Mouse (Mus musculus): Measurements from ENCODE around the gene Cldn10.

Cldn10 gene

GRCm38 (mm10) chr14:118864905-118865304 lies 77.2 kb downstream of the Cldn10 start:
- no peak for DNase-seq (ENCODE audit: low read depth)

DNA sequence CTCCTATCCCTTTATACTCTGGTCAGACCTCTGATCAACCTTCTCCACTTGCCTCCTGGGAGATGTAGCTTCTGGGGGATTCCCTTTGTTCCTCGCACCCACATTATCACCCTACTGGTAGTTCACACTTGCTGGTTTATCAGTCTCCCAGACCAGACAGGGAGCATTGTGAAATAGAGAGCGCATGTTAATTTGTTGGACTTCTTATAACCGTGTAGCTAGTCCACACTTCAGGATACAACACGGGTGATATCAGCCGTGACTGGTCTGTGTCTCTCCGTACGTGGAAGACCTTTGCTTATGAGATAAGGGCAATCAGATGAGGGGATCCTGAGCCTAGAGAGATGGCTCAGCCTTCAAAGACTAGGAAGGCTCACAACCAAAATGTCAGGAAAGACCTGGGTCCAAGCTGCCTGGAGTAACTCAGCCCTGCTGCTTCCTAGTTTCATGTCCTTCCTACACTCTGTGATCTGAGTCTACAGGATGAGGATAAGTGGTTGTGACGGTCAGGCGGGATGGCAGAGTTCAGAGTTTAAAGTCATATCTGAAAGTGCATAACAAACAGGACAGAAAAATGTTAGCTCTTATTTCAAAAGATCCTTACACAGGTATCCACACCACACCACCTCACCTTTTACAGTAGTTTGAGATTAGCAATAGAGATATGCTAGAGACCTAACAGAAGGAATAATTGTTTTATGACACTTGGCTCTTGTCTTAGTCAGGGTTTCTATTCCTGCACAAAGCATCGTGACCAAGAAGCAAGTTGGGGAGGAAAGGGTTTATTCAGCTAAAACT lies 78.5 kb downstream of the Cldn10 start:
- no peak for DNase-seq (ENCODE audit: low read depth)

DNA sequence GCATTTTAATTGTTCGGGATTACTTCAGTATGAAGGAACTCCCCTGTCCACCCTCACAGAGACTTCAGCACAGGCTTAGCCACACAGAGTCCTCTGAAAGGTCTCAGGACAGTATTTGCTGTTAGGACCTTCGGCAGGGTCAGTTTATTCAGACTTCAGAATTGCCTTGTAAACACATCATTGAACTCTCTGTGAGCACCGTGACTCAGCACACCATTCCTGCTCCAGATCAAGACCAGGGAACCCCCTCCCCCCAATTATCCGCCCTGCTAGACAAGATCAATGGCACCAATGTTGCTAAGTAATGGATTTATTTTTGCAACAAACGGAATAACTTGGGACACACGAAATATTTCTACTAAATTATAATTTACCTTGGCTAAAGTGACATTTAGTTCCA lies 79.7 kb downstream of the Cldn10 start:
- DNase-seq (ENCODE audit: low read depth) = no peak

DNA sequence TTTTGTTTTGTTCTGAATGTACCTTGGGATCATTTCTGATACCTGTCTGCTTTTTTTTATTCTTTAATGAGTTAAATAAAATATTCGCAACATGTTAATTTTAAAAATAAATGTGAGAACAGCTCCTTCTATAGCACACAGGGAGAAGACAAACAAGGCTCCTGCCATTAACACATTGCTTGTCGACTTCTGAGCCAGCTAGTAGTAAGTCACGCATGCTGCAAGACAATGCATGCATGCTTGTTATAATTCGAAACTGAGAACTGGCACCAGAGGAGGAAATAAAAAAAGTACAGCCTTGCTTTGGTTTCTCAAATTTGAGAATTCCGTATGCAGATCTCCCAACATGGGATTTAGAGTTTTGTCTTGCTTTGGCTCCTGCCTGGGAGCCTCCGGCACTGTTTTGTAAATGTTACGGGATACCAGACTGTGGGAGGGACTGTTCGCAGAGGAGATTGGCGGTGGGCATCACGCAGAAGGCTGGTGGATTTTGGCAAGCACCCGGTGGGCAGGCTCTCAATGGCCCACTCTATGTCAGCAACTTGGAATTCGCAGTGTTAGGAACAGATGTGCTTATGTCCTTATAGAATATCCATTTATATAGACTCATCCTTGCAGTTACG lies 80.5 kb downstream of the Cldn10 start:
- DNase-seq (ENCODE audit: low read depth) = no peak

GRCm38 (mm10) chr14:118869712-118870111 lies 82.0 kb downstream of the Cldn10 start:
- DNase-seq (ENCODE audit: low read depth) = peak; percentile 16

DNA sequence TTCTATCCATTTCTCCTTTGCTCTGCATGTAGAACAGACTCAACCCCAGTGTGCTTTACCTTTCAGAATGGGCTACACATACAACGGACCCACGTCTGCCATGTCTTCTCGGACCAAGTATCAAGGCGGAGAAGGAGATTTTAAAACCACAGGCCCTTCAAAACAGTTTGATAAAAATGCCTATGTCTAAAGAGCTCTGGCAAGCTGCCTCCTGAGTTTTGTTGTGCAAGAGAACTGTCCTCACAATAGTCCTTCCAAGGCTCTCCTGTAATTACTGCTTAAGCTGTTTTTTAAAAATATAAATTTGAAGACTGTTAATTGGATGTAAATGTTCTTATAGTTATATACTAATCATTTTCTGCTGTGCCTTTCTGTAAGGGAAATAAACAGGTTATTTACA lies 86.4 kb downstream of the Cldn10 start:
- no peak for DNase-seq (ENCODE audit: low read depth)

DNA sequence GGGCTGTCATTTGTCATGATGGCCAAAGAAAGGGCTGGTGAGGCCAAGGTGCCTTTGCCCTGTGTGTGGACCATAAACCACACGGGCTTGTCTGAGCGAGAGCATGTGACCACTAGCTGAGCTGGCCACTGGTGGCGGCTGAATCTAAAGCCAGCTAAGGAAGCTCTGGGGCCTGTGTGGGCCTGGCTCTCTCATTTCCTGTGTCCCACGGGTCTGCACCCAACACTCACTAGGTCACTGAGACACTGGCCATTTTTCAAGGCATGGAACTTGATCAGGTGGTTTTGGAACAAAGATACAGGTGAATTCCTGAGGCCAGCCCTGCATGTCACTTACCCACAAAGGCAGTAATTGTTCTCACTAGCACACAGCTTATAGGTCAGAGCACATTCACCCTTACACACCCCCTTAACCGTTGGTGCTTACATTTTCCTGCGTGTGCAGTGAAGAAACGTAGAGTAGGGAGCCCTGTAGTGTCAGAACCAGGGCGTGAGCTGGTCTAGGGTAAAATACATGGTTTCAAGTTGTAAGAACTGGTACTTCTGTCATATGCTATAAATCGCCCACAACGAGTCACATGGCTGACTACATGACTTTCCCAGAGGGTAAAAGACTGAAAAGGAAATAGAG lies 87.2 kb downstream of the Cldn10 start:
- no peak for DNase-seq (ENCODE audit: low read depth)

GRCm38 (mm10) chr14:118878346-118878910 lies 90.7 kb downstream of the Cldn10 start:
- no peak for DNase-seq (ENCODE audit: low read depth)

DNA sequence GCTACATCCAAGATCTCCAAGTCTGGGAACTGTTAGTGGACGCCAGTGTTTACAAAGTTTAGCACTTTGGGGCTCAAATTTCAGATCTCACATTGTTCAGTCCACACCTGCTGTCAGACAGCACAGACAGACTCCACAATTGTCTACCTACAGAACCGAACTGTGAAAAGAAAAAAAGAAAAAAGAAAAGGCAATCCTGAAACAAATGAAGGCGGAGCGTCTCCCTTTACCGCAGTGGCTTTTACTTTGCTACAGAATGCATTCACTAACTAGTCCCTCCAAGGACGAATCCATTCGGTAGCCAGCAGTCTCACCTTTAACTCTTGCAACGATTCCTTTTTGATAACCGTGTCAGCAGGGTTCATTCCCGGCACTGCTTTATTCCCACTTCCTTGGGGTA lies 93.0 kb downstream of the Cldn10 start:
- DNase-seq (ENCODE audit: low read depth) = no peak

DNA sequence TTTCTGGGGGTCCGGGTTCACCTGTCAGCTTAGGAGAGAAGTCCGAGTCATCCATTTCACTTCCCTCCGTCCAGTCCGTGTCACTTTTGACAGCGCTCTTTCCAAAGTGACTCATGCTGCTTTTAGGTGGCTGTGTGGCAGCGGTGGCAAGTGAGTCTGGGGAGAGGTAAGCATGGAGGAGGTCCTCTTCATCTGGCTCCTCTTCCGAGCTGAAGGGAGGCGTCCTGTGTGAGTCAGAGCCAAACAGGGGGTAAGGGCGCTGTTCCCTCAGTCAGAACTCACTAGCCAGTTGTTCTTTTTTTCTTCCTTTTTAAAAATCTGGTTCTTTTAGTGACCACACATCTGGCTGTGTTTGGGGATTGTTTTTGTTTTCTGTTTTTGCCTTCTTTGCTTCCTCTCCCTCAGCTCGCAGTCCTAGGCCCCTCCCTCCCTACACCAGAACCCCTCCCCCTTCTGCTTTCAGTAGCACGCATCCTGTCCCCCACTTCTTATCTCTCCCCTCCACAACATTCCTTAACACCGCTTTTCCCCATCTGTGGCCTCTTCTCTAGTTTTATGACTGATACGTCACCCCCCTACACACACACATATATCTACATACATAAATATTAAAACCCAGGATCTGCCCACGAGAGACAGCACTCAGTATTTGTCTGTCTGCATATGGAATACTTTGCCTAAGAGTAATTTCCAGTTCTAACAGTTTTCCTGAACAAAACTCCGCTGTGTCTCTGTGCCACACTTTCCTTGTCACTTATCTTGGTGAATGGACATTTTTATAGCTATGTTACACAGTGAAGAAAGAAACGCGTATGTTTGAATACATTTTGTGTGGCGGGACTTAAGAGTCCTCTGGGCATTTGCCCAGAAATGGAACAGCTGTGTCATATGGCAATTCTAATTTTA lies 95.9 kb downstream of the Cldn10 start:
- DNase-seq (ENCODE audit: low read depth) = no peak

GRCm38 (mm10) chr14:118884250-118884556 lies 96.5 kb downstream of the Cldn10 start:
- no peak for DNase-seq (ENCODE audit: low read depth)

- no peak for DNase-seq (ENCODE audit: low read depth)
Measured at GRCm38 (mm10) chr14:118890101-118890500, 102.4 kb downstream of the Cldn10 start.

DNA sequence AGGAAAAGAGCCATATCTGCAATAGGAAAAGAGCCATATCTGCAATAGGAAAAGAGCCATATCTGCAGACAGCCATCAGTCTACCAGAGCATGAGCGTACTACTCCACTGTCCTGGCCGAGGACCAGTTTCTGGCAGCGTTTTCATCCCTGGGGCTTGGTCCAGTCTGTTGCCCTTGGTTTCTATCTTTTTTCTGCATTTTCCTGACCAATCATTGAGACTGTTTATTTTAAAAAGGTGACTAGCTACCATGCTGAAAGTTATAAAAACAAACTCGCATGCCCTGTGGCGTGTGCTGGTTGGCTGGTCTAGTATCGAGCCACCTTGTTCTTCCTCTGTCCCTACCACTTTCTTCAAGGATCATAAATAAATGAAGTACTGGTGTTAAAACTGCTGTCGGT lies 107.5 kb downstream of the Cldn10 start:
- no peak for DNase-seq (ENCODE audit: low read depth)

DNA sequence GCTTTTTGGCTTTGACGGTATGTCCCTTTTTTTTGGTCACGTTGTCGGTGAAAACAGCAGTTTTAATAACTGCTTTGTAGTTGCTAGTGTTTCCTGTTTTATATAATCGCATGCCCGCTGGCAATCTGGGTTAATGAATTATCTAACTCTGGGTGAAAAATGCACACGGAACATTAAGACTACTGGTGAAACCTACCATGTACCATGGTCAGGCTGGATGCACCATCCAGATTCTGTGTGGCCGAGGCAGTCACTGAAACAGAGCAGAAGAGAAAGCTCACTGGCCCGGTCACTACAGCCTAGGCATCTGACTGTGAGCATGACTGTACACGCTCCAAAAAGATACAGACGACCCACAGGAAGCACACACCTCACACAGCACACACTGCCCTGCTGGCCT lies 107.9 kb downstream of the Cldn10 start:
- no peak for DNase-seq (ENCODE audit: low read depth)

DNA sequence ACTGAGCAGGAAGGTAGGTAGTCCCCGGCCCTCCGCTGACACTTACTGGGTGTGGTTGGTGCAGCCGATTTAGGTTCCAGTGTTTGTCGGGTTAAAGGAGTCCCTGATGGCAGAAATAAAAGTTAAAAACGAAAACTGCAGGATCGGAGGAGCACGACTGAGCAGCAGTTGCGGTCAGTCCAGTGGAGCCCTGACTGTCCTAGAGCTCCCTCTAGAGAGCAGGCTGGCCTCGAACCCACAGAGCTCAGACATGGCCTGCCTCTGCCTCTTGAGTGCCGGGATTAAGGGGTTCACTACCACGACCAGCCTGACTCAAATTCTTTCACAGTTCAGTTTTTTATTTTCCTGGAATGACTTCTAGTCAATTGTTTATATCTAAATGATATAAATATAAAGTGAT lies 112.2 kb downstream of the Cldn10 start:
- DNase-seq (ENCODE audit: low read depth) = peak; percentile 28

DNA sequence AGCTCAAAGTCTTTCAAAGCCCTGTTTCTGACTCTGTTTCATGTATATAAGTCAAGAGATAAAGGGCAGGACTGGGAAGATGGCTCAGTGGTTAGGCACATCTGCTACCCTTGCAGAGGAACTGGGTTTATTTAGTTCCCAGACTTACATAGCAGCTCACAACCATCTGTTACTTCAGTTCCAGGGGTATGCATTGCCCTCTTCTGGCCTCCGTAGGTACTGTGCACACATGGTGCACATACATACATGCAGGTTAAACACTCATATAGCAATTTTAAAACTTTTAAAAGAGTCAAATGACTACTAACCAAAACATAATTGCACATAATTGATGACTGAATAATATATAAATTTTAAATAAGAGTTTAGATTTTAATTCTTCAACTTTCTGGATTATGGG lies 113.2 kb downstream of the Cldn10 start:
- DNase-seq (ENCODE audit: low read depth) = no peak

- no peak for DNase-seq (ENCODE audit: low read depth)
Measured at GRCm38 (mm10) chr14:118903397-118903796, 115.7 kb downstream of the Cldn10 start.

GRCm38 (mm10) chr14:118903867-118904562 lies 116.3 kb downstream of the Cldn10 start:
- no peak for DNase-seq (ENCODE audit: low read depth)

DNA sequence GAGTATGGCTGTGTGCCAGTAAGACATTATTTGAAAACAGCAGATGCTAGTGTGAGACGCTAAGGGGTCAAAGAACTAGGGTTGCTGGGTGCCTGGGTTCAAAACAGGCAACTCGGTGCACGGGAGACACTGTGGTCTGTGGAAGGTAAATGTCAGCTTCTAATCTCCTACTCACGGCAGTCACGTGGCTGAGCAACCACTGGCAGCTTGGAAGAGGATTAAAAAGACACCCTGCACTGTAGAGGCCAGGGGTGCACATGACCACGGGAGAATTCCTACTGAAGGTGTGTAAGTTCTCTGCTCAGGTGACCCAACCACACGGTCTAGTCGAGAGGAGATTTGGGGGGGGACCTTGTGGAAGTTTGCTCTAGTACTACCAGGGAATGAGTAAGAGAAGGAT lies 119.9 kb downstream of the Cldn10 start:
- no peak for DNase-seq (ENCODE audit: low read depth)

DNA sequence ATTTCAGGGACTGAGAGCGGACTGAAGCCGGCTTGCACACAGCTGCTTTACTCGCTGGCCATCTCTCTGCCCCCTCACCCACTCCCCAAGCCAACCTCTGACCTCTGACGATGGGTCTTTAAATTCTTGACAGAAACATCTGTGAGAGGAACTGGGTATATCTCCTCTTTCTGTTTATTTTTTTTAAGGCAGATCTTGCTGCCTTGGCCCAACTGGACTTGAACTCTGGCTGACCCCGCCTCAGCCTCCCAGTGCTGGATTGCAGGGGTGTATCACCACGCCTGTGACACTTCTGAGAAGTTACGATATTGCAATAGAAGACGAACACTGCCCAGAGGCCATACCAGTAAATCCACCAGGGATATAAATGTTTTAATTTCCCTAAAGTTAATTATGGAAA lies 122.2 kb downstream of the Cldn10 start:
- DNase-seq (ENCODE audit: low read depth) = peak; percentile 49
